Mouse (Mus musculus): ENCODE measurements around the gene Afap1. TPM values are rescaled to one million over a fixed set of nuclear protein-coding genes. Genes with fewer than 3 reads are reported as not detected.

Gene Afap1
- polyA plus RNA-seq, 1 experiment from 2014 or later = 18.8 TPM

Other genes starting within 250 kb of the Afap1 start
- 39.1 and 47.9 TPM in 2 replicates for gene Htra3, start 213.5 kb upstream of the Afap1 start, polyA plus RNA-seq (2014; fragmentation: Nextera tagmentation; extraction: Ambion mirVana)
- 7.9 and 10.1 TPM in 2 replicates for gene Sh3tc1, start 153.3 kb upstream of the Afap1 start, polyA plus RNA-seq (2014; fragmentation: Nextera tagmentation; extraction: Ambion mirVana)
- gene Ablim2, start 135.4 kb upstream of the Afap1 start, polyA plus RNA-seq (2014; fragmentation: Nextera tagmentation; extraction: Ambion mirVana) = 3.1 and 4.4 TPM in 2 replicates

All from intestine, embryonic 14.5 days (tissue).